Mouse (Mus musculus) embryonic fibroblast, embryonic 13.5 days (primary cell): ENCODE data around the gene Osbpl10.

ENCODE experiments used
- CTCF ChIP-seq: IDR thresholded peaks from 2 replicates; pipeline ENCODE4 v1.5.1; 2011; ENCODE audit warnings: mild to moderate bottlenecking, control low read depth, low read length, moderate library complexity, borderline replicate concordance; ENCODE audit not compliant: insufficient read depth
- POLR2A ChIP-seq: IDR thresholded peaks from 2 replicates; pipeline ENCODE4 v1.6.1; 2011; ENCODE audit warnings: low read depth, mild to moderate bottlenecking, control low read depth, low read length, moderate library complexity

DNA sequence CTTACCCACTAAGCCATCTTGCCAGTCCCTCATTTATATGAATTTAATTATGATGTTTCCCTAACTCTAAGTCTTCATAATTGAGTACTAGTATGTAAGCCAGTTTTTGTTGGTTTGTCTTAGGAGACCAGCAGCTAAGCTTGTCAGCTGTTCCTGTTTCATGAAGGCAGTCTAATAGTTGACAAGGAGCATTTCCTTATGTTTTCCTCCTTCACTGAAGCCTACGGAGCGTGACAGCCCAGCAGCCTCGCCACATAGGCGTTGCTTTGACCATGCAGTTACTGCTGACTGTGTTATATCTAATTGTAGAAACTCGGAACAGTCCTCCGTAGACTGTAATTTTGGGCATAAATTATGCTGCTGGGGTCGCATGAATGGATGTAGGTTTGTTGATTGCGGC is 157.0 kb downstream of the Osbpl10 start:
- no peak for TF ChIP-seq POLR2A
- no peak for TF ChIP-seq CTCF
